Mouse (Mus musculus) MEL (cell line): ENCODE measurements around the gene Cald1. TPM values are rescaled to one million over a fixed set of nuclear protein-coding genes. Genes with fewer than 3 reads are reported as not detected.

Source experiments
- DNase-seq: peaks from one replicate; pipeline ENCODE4 v3.0.0; 2011; ENCODE audit warnings: low read depth, low spot score
- H3K27ac ChIP-seq: 2 replicates; pipeline ENCODE4 v1.5.1; 2012; ENCODE audit warnings: low read depth, mild to moderate bottlenecking, control low read depth, low read length, moderate library complexity; ENCODE audit not compliant: control insufficient read depth
- H3K27me3 ChIP-seq, 2 experiments: fragments of 150-350 bp in 1 of 2; sonication (generic) in 1 of 2; 2 replicates each; pipeline ENCODE4 v1.6.1; 2012; ENCODE audit warnings: low read length in 2 of 2, mild to moderate bottlenecking in 2 of 2, improper control_type of control experiment in 1 of 2, moderate library complexity in 1 of 2; ENCODE audit not compliant: insufficient read depth in 2 of 2, control insufficient read depth in 1 of 2
- H3K36me3 ChIP-seq, 2 experiments: 2 replicates each; pipeline ENCODE4 v1.6.1; 2012 to 2014; ENCODE audit warnings: low read length in 2 of 2, improper control_type of control experiment in 1 of 2, inconsistent platforms in 1 of 2, mild to moderate bottlenecking in 1 of 2; ENCODE audit not compliant: insufficient read depth in 2 of 2, control insufficient read depth in 1 of 2
- H3K4me1 ChIP-seq, 2 experiments: fragments of 150-350 bp in 1 of 2; sonication (generic) in 1 of 2; 2 replicates each; pipeline ENCODE4 v1.6.1; 2012; ENCODE audit warnings: low read length in 2 of 2, improper control_type of control experiment in 1 of 2, mild to moderate bottlenecking in 1 of 2; ENCODE audit not compliant: insufficient read depth in 2 of 2, control insufficient read depth in 1 of 2
- H3K4me3 ChIP-seq, 2 experiments: fragments of 150-350 bp in 1 of 2; sonication (generic) in 1 of 2; 2 replicates each; pipeline ENCODE4 v1.5.1; 2012; ENCODE audit warnings: low read depth in 2 of 2, low read length in 2 of 2, mild to moderate bottlenecking in 2 of 2, moderate library complexity in 2 of 2, control low read depth in 1 of 2, improper control_type of control experiment in 1 of 2; ENCODE audit not compliant: control insufficient read depth in 1 of 2, insufficient read depth in 1 of 2
- H3K79me2 ChIP-seq: 2 replicates; pipeline ENCODE4 v1.6.1; 2012; ENCODE audit warnings: mild to moderate bottlenecking, low read length, moderate library complexity; ENCODE audit not compliant: control insufficient read depth, poor library complexity, insufficient read depth
- H3K9ac ChIP-seq: 2 replicates; pipeline ENCODE4 v1.6.1; 2012; ENCODE audit warnings: low read depth, mild to moderate bottlenecking, control low read depth, low read length, moderate library complexity; ENCODE audit not compliant: control insufficient read depth, poor library complexity, severe bottlenecking
- H3K9me3 ChIP-seq: fragments of 150-350 bp; sonication (generic); replicated peaks from 2 replicates; pipeline ENCODE4 v1.6.1; 2012; ENCODE audit warnings: mild to moderate bottlenecking, low read length, improper control_type of control experiment, moderate library complexity; ENCODE audit not compliant: insufficient read depth
- EP300 ChIP-seq, 2 experiments: IDR thresholded peaks; 2 replicates each; pipeline ENCODE4 v1.6.1; 2011; ENCODE audit warnings: improper control_type of control experiment in 2 of 2, low read length in 2 of 2, low read depth in 1 of 2, mild to moderate bottlenecking in 1 of 2
- NRF1 ChIP-seq: IDR thresholded peaks from 2 replicates; pipeline ENCODE4 v1.6.1; 2014; ENCODE audit warnings: low read depth, mild to moderate bottlenecking, inconsistent platforms, low read length, improper control_type of control experiment, moderate library complexity; ENCODE audit not compliant: poor library complexity, insufficient read depth, severe bottlenecking
- RCOR1 ChIP-seq: IDR thresholded peaks from 2 replicates; pipeline ENCODE4 v1.6.1; 2012; ENCODE audit warnings: low read depth, mild to moderate bottlenecking, inconsistent platforms, low read length, improper control_type of control experiment
- TAL1 ChIP-seq: IDR thresholded peaks from 2 replicates; pipeline ENCODE4 v1.6.1; 2012; ENCODE audit warnings: mild to moderate bottlenecking, inconsistent platforms, low read length, moderate library complexity, mixed read lengths
- polyA plus RNA-seq, 2 experiments: library from polyadenylated mRNA; stranded (reverse) in 1 of 2; unstranded in 1 of 2; fragments of >175 nt in 1 of 2; fragments of >200 nt in 1 of 2; gene quantifications; 2 replicates each; pipeline versions ENCODE4 v1.2.1 to v1.2.4; 2012; ENCODE audit warnings: low replicate concordance in 2 of 2, low read depth in 1 of 2; ENCODE audit not compliant: insufficient read length in 2 of 2, insufficient read depth in 1 of 2, missing spikeins in 1 of 2
- total RNA-seq: library from RNA; depleted of rRNA; stranded (reverse); fragments of 300-350 nt; gene quantifications from 2 replicates; pipeline ENCODE4 v1.2.3, GENCODE M21; 2012; rRNA removed

The Cald1 gene
- total and polyA plus RNA-seq, 3 experiments: not detected

GRCm38 (mm10) chr6:34824406-34824805 lies 226.1 kb downstream of the Cald1 start:
- Histone ChIP-seq H3K79me2 (no peaks in the 10 kb centered on the region), H3K4me3 (no peak overlapping the region)
- TF ChIP-seq TAL1 (peak; percentile 40), RCOR1 (peak; percentile 59; the same call in 1 of the 2 replicates), NRF1 (no peak), EP300 (IDR thresholded peaks at IDR 0.05; ENCODE audit: low read depth in 1 of 2, low read length in 2 of 2) (0 out of 4 replicates have a peak, but pooled peaks of 1 of the 2 experiments have one; percentile 18)

More at GRCm38 (mm10) chr6:34824406-34824805, 226.1 kb downstream of the Cald1 start:
- Histone ChIP-seq H3K9ac (no peak overlapping the region), H3K36me3 (no peaks in the 10 kb centered on the region), H3K27me3 (peaks cover 2 to 3% of the 10 kb centered on the region in 2 experiments; a peak in 2 of 4 replicates), H3K27ac (no peak overlapping the region), H3K4me1 (no peaks in the 10 kb centered on the region), H3K9me3 (no peaks in the 10 kb centered on the region)
- DNase-seq: peak; percentile 12

Other genes with a start within 250 kb of the Cald1 start
- not detected in 2 replicates for gene Akr1b8, start 244.4 kb upstream of the Cald1 start, total RNA-seq
- gene Akr1b8, start 244.4 kb upstream of the Cald1 start, polyA plus RNA-seq: not detected
- gene Akr1b10, start 214.3 kb upstream of the Cald1 start, total RNA-seq: 7.5 and 8.7 TPM in 2 replicates
- 10 to 100 TPM in 1 of 2 experiments, not detected in 1; 17.4 TPM for gene Akr1b10, start 214.3 kb upstream of the Cald1 start, polyA plus RNA-seq
- not detected in 2 replicates for gene Akr1b7, start 186.2 kb upstream of the Cald1 start, total RNA-seq
- gene Akr1b7, start 186.2 kb upstream of the Cald1 start, polyA plus RNA-seq: not detected
- 10.6 and 11.1 TPM in 2 replicates for gene Bpgm, start 122.3 kb upstream of the Cald1 start, total RNA-seq
- gene Bpgm, start 122.3 kb upstream of the Cald1 start, polyA plus RNA-seq: 10 to 100 TPM in 1 of 2 experiments, not detected in 1; 14.1 TPM
- gene Agbl3, start 181.9 kb downstream of the Cald1 start, total RNA-seq: not detected in 2 replicates
- 1 to 10 TPM in 1 of 2 experiments, not detected in 1; 1.3 TPM for gene Agbl3, start 181.9 kb downstream of the Cald1 start, polyA plus RNA-seq